Mouse (Mus musculus): ENCODE measurements around the gene Gtpbp1.

- TF ChIP-seq CTCF (IDR thresholded peaks at IDR 0.05; ENCODE audit: borderline replicate concordance, extremely low read depth, insufficient read depth, insufficient read length) (no peak), POLR2A (IDR thresholded peaks at IDR 0.05; ENCODE audit: borderline replicate concordance, extremely low read depth, insufficient read depth, insufficient read length, poor library complexity, severe bottlenecking) (no peak)
These were observed 49.4 kb upstream of the Gtpbp1 start for GRCm38 (mm10) chr15:79641135-79641817.
